Mouse (Mus musculus) limb, embryonic 14.5 days (tissue): ENCODE results near the gene Paqr7. TPM values are rescaled to one million over a fixed set of nuclear protein-coding genes. Genes with fewer than 3 reads are reported as not detected.

ENCODE experiments used
- ATAC-seq: fragments of 200-750 bp; cut with Nextera tagmentation; 2 replicates; pipeline ENCODE4 v1.8.0; 2017; ENCODE audit warnings: low read depth, moderate number of reproducible peaks, moderate TSS enrichment; ENCODE audit not compliant: low FRiP score
- DNase-seq: peaks from one replicate; pipeline ENCODE4 v3.0.0-alpha.2; 2015; ENCODE audit warnings: low spot score
- H3K27ac ChIP-seq: fragments of 300-500 bp; sonication (generic); replicated peaks from 2 replicates; pipeline ENCODE4 v1.5.1; 2014; ENCODE audit warnings: low read depth, mild to moderate bottlenecking, low read length, moderate library complexity, mixed read lengths
- H3K27me3 ChIP-seq: fragments of 300-500 bp; sonication (generic); 2 replicates; pipeline ENCODE4 v1.6.1; 2014; ENCODE audit warnings: low read length, mixed read lengths; ENCODE audit not compliant: control insufficient read depth, insufficient read depth
- H3K36me3 ChIP-seq: fragments of 300-500 bp; sonication (generic); 2 replicates; pipeline ENCODE4 v1.6.1; 2014; ENCODE audit warnings: mild to moderate bottlenecking, low read length, moderate library complexity, mixed read lengths; ENCODE audit not compliant: control insufficient read depth, insufficient read depth
- H3K4me1 ChIP-seq: fragments of 300-500 bp; sonication (generic); 2 replicates; pipeline ENCODE4 v1.6.1; 2014; ENCODE audit warnings: antibody characterized with exemption, low read length, mixed read lengths; ENCODE audit not compliant: control insufficient read depth, insufficient read depth
- H3K4me2 ChIP-seq: fragments of 300-500 bp; sonication (generic); replicated peaks from 2 replicates; pipeline ENCODE4 v1.6.1; 2014; ENCODE audit warnings: low read depth, mild to moderate bottlenecking, low read length, moderate library complexity; ENCODE audit not compliant: severe bottlenecking
- H3K4me3 ChIP-seq: fragments of 300-500 bp; sonication (generic); replicated peaks from 2 replicates; pipeline ENCODE4 v1.5.1; 2014; ENCODE audit warnings: low read length
- H3K9ac ChIP-seq: fragments of 300-500 bp; sonication (generic); 2 replicates; pipeline ENCODE4 v1.6.1; 2014; ENCODE audit warnings: mild to moderate bottlenecking, low read depth, low read length, moderate library complexity; ENCODE audit not compliant: severe bottlenecking
- H3K9me3 ChIP-seq: fragments of 300-500 bp; sonication (generic); 2 replicates; pipeline ENCODE4 v1.6.1; 2016; ENCODE audit warnings: low read length; ENCODE audit not compliant: control insufficient read depth
- POLR2A ChIP-seq: fragments of 200-500 bp; IDR thresholded peaks from 2 replicates; pipeline ENCODE4 v1.8.0; 2012; ENCODE audit warnings: inconsistent platforms, mild to moderate bottlenecking, moderate library complexity, borderline replicate concordance; ENCODE audit not compliant: insufficient read depth, insufficient read length; ENCODE audit errors: extremely low read depth
- WGBS: fragments of 180-500 bp; shearing (Covaris S2); extraction: QIAGEN DNeasy Blood & Tissue Kit; methylation state at CpG from one replicate; pipeline ENCODE4 v1.1.7; 2014; 5-methylcytosine and 5-hydroxymethylcytosine counted together
- microRNA-seq: library from miRNA; unstranded; fragments of <30 nt; microRNA quantifications from one replicate; pipeline ENCODE4, GENCODE M21; 2016
- polyA plus RNA-seq, 2 experiments: library from polyadenylated mRNA; depleted of rRNA in 1 of 2; stranded (reverse) in 1 of 2; unstranded in 1 of 2; fragments of >200 nt; fragmentation: Nextera tagmentation in 1 of 2; extraction: Ambion mirVana in 1 of 2; gene quantifications; 2 replicates each; pipeline versions ENCODE4 v1.2.1 to v1.2.3; 2012 to 2014

The Paqr7 gene
- polyA plus RNA-seq, 2 experiments, result 2.9 to 5.9 TPM

- H3K36me3 ChIP-seq, result no peaks in the 10 kb centered on the region
- H3K4me2 ChIP-seq, result no peak overlapping the region
- no peak overlapping the region for H3K9ac ChIP-seq
- 11% methylated on average over 15 of the region's 16 CpGs for WGBS
- no peak for TF ChIP-seq POLR2A
- H3K4me1 ChIP-seq, result peaks cover 9% of the 10 kb centered on the region
- peak; percentile 43; the same call in 1 of the 2 replicates for ATAC-seq
- DNase-seq, result peak; percentile 42
- no peak overlapping the region for H3K4me3 ChIP-seq
- H3K9me3 ChIP-seq, result no peaks in the 10 kb centered on the region
- H3K27me3 ChIP-seq, result no peaks in the 10 kb centered on the region
- 0 out of 2 replicates have a peak overlapping the region, but pooled peaks have one; percentile 40 for H3K27ac ChIP-seq
These were observed 61.2 kb downstream of the Paqr7 start for GRCm38 (mm10) chr4:134557626-134558249.

GRCm38 (mm10) chr4:134558570-134559113 is 62.1 kb downstream of the Paqr7 start:
- Histone ChIP-seq H3K4me2 (no peak overlapping the region), H3K9ac (peak overlapping the region; percentile 34; the same call in 1 of the 2 replicates), H3K27me3 (no peaks in the 10 kb centered on the region), H3K4me1 (peaks cover 9% of the 10 kb centered on the region), H3K4me3 (no peak overlapping the region), H3K27ac (0 out of 2 replicates have a peak overlapping the region, but pooled peaks have one; percentile 40), H3K36me3 (no peaks in the 10 kb centered on the region), H3K9me3 (no peaks in the 10 kb centered on the region)
- no peak for DNase-seq
- WGBS, result 26% methylated on average over 9 of the region's 9 CpGs
- no peak for TF ChIP-seq POLR2A
- ATAC-seq, result no peak

GRCm38 (mm10) chr4:134559154-134559553 is 62.7 kb downstream of the Paqr7 start:
- Histone ChIP-seq H3K4me2 (no peak overlapping the region), H3K4me3 (no peak overlapping the region), H3K9me3 (no peaks in the 10 kb centered on the region), H3K36me3 (no peaks in the 10 kb centered on the region), H3K9ac (no peak overlapping the region), H3K27me3 (no peaks in the 10 kb centered on the region), H3K4me1 (peaks cover 9% of the 10 kb centered on the region), H3K27ac (no peak overlapping the region)
- no peak for TF ChIP-seq POLR2A
- 77% methylated on average over 7 of the region's 7 CpGs for WGBS
- ATAC-seq (no peak), DNase-seq (no peak)

Small RNA genes within 50 kb of the gene (microRNA-seq; reads per million reads assigned to microRNA genes)
- gene Gm23634, result not detected

Other genes with a start within 250 kb of the Paqr7 start
- gene Gm30191, start 249.8 kb upstream of the Paqr7 start, polyA plus RNA-seq (2012; rRNA removed), result not detected in 2 replicates
- not detected in 2 replicates for gene Gm30191, start 249.8 kb upstream of the Paqr7 start, polyA plus RNA-seq (2014; fragmentation: Nextera tagmentation; extraction: Ambion mirVana)
- gene Grrp1, start 242.6 kb upstream of the Paqr7 start, polyA plus RNA-seq (2012; rRNA removed), result 9.7 and 13.1 TPM in 2 replicates
- gene Grrp1, start 242.6 kb upstream of the Paqr7 start, polyA plus RNA-seq (2014; fragmentation: Nextera tagmentation; extraction: Ambion mirVana), result 5.2 and 5.4 TPM in 2 replicates
- 8.9 and 9.6 TPM in 2 replicates for gene Pdik1l, start 208.8 kb upstream of the Paqr7 start, polyA plus RNA-seq (2012; rRNA removed)
- 18.4 and 20.5 TPM in 2 replicates for gene Pdik1l, start 208.8 kb upstream of the Paqr7 start, polyA plus RNA-seq (2014; fragmentation: Nextera tagmentation; extraction: Ambion mirVana)
- gene Trim63, start 181.6 kb upstream of the Paqr7 start, polyA plus RNA-seq (2012; rRNA removed), result 4.3 and 5.1 TPM in 2 replicates
- 1.3 and 1.4 TPM in 2 replicates for gene Trim63, start 181.6 kb upstream of the Paqr7 start, polyA plus RNA-seq (2014; fragmentation: Nextera tagmentation; extraction: Ambion mirVana)
- gene Slc30a2, start 153.5 kb upstream of the Paqr7 start, polyA plus RNA-seq (2012; rRNA removed), result 0.76 and 0.78 TPM in 2 replicates
- 0.21 and 0.54 TPM in 2 replicates for gene Slc30a2, start 153.5 kb upstream of the Paqr7 start, polyA plus RNA-seq (2014; fragmentation: Nextera tagmentation; extraction: Ambion mirVana)
- 10.0 and 14.2 TPM in 2 replicates for gene Extl1, start 112.8 kb upstream of the Paqr7 start, polyA plus RNA-seq (2012; rRNA removed)
- 7.2 TPM in 2 replicates for gene Extl1, start 112.8 kb upstream of the Paqr7 start, polyA plus RNA-seq (2014; fragmentation: Nextera tagmentation; extraction: Ambion mirVana)
- gene Pafah2, start 100.4 kb upstream of the Paqr7 start, polyA plus RNA-seq (2012; rRNA removed), result 25.9 and 30.2 TPM in 2 replicates
- 14.3 and 17.1 TPM in 2 replicates for gene Pafah2, start 100.4 kb upstream of the Paqr7 start, polyA plus RNA-seq (2014; fragmentation: Nextera tagmentation; extraction: Ambion mirVana)
- 246 and 428 TPM in 2 replicates for gene Stmn1, start 28.4 kb upstream of the Paqr7 start, polyA plus RNA-seq (2012; rRNA removed)
- 1,273 and 1,449 TPM in 2 replicates for gene Stmn1, start 28.4 kb upstream of the Paqr7 start, polyA plus RNA-seq (2014; fragmentation: Nextera tagmentation; extraction: Ambion mirVana)
- 6.7 and 10.3 TPM in 2 replicates for gene Aunip, start 14.3 kb downstream of the Paqr7 start, polyA plus RNA-seq (2012; rRNA removed)
- 3.5 and 3.6 TPM in 2 replicates for gene Aunip, start 14.3 kb downstream of the Paqr7 start, polyA plus RNA-seq (2014; fragmentation: Nextera tagmentation; extraction: Ambion mirVana)
- 111 and 132 TPM in 2 replicates for gene Mtfr1l, start 38.7 kb downstream of the Paqr7 start, polyA plus RNA-seq (2012; rRNA removed)
- gene Mtfr1l, start 38.7 kb downstream of the Paqr7 start, polyA plus RNA-seq (2014; fragmentation: Nextera tagmentation; extraction: Ambion mirVana), result 123 and 140 TPM in 2 replicates
- 68.5 and 86.7 TPM in 2 replicates for gene Selenon, start 55.5 kb downstream of the Paqr7 start, polyA plus RNA-seq (2012; rRNA removed)
- gene Selenon, start 55.5 kb downstream of the Paqr7 start, polyA plus RNA-seq (2014; fragmentation: Nextera tagmentation; extraction: Ambion mirVana), result 48.5 and 75.4 TPM in 2 replicates
- gene Man1c1, start 207.6 kb downstream of the Paqr7 start, polyA plus RNA-seq (2012; rRNA removed), result 9.1 and 10.6 TPM in 2 replicates
- gene Man1c1, start 207.6 kb downstream of the Paqr7 start, polyA plus RNA-seq (2014; fragmentation: Nextera tagmentation; extraction: Ambion mirVana), result 5.1 and 5.9 TPM in 2 replicates